Mouse (Mus musculus) left cerebral cortex, adult 2 months (tissue): ENCODE measurements around the gene Vamp8. TPM values are rescaled to one million over a fixed set of nuclear protein-coding genes. Genes with fewer than 3 reads are reported as not detected.

Experiments
- DNase-seq, 2 experiments: peaks; one replicate each; pipeline ENCODE4 v3.0.0; 2021 to 2022; ENCODE audit warnings: low spot score in 2 of 2, mixed read lengths in 1 of 2; ENCODE audit errors: extremely low spot score in 1 of 2
- H3K27ac ChIP-seq: fragments of 200-600 bp; 2 replicates; pipeline ENCODE4 v1.8.1; 2022
- H3K4me3 ChIP-seq: fragments of 200-600 bp; 2 replicates; pipeline ENCODE4 v1.8.1; 2022
- CTCF ChIP-seq: fragments of 200-600 bp; IDR thresholded peaks from 2 replicates; pipeline ENCODE4 v1.8.1; 2022; ENCODE audit warnings: antibody characterized with exemption, mild to moderate bottlenecking, moderate library complexity
- intact Hi-C: fragments of 180-260 bp; cut with DNase I; formaldehyde crosslinking; loops from one replicate; pipeline ENCODE4 v1.15.1; 2025
- total RNA-seq, 2 experiments: library from RNA; stranded (reverse); gene quantifications; 2 replicates each; pipeline ENCODE4 v1.2.3; 2021

Vamp8 gene
- total RNA-seq, 2 experiments from 2014 or later: 11.7 to 15.4 TPM

DNA sequence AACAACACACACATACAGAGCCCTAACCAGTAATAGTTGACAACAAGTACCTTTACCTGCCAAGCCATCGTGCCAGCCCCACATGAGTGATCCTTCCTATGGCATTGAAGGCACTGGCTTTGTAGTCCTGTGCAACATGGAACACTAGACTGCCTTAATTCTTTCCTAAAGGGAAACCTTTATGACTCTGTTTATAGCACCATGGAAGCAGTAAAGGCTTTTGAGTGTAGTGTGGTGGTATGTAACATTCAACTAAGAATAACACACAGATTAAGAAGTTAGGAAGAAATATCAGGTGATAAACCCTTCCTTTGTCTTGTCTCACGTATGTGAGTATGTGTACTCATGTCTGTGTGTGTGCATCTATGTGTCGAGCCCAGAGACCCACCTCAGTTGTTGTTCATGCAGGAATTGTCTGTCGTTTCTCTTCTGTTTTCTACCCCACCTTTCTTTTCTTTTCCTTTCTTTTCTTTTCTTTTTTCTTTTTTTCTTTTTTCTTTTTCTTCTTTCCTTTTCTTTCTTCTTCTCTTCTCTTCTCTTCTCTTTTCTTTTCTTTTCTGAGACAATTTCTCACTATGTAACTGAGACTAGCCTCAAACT, 23.6 kb downstream of the Vamp8 start, which contains the start of gene Rnf181:
Gene Rnf181, minus strand, starts transcription at position 113 of the 600 bp plus-strand sequence.
- Histone ChIP-seq H3K27ac (no peak within 1 kb of the TSS), H3K4me3 (no peak within 1 kb of the TSS)
- intact Hi-C loops: no loop called here
- no peak for TF ChIP-seq CTCF
- DNase-seq: no peak

DNA sequence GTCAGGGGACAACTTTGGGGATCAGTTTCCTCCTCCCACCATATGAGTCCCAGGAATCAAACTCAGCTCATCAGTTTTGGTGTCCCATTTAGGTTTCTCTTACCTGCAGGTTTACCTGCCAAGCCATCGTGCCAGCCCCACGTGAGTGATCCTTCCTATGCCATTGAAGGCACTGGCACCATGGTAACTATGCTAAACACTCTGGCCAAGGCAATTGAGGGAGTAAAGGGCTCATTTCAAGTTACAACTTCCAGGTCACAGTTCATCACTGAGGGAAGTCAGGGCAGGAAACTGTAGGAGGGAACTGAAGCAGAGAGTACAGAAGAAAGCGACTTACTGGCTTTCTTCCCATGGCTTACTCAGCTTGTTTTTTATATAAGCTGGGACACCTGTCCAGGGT, 24.2 kb downstream of the Vamp8 start:
- intact Hi-C loops: no loop called here
- Histone ChIP-seq H3K4me3 (no peak overlapping the region), H3K27ac (no peak overlapping the region)
- no peak for TF ChIP-seq CTCF
- no peak for DNase-seq

DNA sequence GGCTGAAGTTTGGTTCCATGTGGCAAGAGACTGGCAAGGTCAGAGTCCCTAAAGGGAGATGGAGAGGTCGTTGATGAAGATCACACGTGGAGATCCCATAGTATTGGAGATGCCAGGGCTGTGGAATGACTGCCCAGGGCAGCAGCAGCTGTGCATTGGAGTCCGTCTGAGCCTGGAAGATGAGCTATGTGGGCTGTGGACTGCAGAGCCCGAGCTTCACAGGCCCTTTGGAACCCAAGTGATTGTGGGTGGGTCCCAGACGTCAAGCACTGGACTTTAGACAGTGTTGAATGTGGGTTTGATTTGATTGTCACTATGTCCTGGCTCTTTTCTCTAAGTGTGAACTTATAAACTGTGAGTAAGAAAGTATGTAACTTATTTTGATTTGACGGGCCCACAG, 25.5 kb downstream of the Vamp8 start:
- Histone ChIP-seq H3K4me3 (no peak overlapping the region), H3K27ac (no peak overlapping the region)
- no peak for TF ChIP-seq CTCF
- intact Hi-C loops: no loop called here
- DNase-seq: no peak

DNA sequence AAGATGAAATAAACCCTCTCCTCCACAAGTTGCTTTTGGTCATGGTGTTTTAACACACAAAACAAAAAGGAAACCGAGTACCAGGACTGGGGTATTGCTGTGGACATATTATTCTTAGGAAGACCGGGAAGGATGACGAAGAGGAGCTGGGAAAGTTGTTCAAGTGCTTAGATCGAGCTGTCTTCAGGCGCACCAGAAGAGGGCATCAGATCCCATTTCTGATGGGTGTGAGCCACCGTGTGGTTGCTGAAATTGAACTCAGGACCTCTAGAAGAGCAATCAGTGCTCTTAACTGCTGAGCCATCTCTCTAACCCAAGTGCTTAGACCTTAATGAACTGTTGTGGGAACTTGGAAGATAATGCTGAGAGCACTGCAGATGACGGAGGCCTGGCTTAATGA, 26.5 kb downstream of the Vamp8 start:
- intact Hi-C loops: no loop called here
- Histone ChIP-seq H3K27ac (no peak overlapping the region), H3K4me3 (no peak overlapping the region)
- no peak for DNase-seq
- TF ChIP-seq CTCF: peak; percentile 42

DNA sequence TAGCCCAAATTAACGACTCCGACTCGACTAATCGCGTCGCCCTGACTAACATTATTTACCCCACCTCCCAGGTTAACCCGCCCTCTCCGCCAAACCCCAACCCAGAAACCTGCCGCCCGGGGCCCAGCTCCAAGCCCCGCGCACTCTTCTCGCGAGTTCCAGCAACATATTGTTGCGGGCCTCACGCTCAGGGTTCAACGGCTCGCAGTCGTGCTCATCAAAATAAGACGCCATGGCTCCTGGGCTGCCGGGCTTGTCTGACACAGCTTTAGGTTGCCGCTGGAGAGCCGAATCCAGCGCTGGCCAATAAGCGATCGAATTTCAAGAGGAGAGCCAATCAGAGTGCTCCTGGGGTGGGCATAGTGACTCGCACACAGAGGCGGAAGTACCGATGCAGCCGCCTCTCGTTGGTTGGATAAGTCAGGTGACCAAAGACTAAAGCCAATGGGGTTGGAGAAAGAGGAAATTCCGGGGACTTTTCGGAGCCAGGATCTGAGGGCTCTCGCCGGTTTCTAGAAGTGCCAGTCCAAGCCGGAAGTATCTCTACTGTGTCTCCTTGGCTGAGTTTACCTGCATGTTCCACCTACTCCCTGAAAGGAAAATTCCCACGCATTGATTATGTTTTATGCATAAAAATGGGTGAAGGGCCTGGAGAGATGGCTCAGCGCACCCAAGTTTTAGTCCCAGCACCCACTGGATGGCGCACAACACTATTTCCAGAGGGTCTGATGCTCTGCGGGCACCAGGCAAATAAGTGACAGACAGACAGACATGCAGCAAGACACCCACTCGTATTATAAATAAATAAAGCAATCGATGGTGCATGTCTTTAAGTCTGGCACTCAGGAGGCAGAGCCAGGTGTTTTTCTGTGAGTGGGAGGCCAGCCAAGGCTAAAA, 28.1 kb downstream of the Vamp8 start:
- Histone ChIP-seq H3K27ac (peak overlapping the region; percentile 83), H3K4me3 (peak overlapping the region; percentile 78)
- DNase-seq: peak; percentile 92 to 95
- TF ChIP-seq CTCF: peak; percentile 44
- intact Hi-C loops: loop anchor here (2.0 kb wide), 1 partner anchor 46 kb away; no protein-coding TSS in a partner anchor

DNA sequence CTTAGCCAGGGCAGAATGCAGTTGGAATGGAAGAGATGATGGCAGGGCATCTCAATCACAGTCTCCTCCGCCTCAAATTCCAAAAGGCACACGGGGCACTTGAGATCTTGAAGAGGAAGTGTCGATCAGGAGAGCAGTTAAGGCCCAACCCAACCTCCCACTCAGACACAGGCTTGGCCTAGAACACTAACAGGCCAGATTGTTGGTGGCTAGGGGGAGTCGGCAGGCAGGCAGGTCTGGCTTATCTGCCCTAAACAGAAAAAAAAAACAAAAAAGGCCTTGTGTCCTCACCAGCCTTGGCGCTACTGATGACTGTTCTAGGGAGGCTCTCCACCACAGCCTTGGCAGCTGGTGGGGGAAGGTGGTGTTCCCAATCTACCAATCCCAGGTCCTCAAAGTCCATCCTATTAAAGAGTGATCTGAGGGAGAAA, 29.4 kb downstream of the Vamp8 start:
- no peak for TF ChIP-seq CTCF
- H3K4me3 ChIP-seq: peak overlapping the region; percentile 78
- DNase-seq: no peak
- H3K27ac ChIP-seq: no peak overlapping the region
- intact Hi-C loops: no loop called here

DNA sequence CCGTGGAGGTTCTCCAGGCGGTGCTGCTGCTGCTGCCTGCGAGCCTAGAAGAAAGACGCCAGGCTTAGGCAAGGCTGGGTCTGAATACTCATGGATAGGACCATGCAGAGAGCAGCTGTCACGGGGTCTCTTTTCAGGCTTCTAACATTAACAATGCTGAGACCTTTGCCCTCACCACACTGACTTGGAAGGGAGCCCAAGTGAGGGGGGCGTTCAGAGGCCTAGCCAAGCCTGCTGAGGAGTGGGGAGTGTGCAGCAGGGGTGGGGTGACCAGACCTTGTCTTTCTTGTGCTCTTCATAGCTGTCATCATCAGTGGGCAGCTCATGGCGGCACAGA, 29.9 kb downstream of the Vamp8 start:
- DNase-seq: no peak
- no peak for TF ChIP-seq CTCF
- H3K27ac ChIP-seq: 0 out of 2 replicates have a peak overlapping the region, but pooled peaks have one; percentile 11
- intact Hi-C loops: no loop called here
- no peak overlapping the region for H3K4me3 ChIP-seq

DNA sequence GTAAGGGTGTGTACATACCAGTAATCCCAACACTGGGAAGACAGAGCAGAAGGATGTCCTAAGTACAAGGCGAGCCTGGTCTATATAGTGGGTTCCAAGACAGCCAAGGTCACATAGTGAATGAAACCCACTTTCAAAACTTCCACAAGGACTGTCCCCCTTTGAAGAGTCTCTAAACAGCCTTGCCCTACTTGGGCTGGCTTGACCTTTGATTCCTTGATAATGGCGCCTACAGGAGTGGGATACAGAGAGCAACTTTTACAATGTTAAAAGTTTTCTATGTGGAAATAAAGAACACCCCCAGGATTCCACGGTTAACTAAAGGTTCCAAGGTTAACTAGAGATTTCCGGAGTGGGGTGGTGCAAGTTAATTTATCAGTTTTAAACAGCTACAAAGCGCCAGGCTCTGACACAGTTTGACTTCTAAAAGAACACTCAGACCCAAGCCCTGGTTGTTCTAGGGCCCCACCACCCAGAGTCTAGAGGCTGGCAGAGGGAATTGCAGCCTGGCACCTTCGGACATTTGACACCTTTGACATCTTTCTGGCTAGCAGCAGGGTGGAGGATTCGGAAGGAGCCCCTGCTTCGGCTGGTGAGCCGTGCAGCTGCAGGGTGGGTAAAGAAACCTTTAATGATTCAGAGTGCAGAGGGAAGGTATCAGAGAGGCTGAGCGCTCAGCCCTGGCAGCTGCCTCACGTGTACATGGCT, 30.5 kb downstream of the Vamp8 start:
- Histone ChIP-seq H3K4me3 (no peak overlapping the region), H3K27ac (0 out of 2 replicates have a peak overlapping the region, but pooled peaks have one; percentile 11)
- intact Hi-C loops: loop anchor here (5.0 kb wide), 1 partner anchor 177 kb away; no protein-coding TSS in a partner anchor
- no peak for DNase-seq
- TF ChIP-seq CTCF: no peak; the same call in 1 of the 2 replicates

DNA sequence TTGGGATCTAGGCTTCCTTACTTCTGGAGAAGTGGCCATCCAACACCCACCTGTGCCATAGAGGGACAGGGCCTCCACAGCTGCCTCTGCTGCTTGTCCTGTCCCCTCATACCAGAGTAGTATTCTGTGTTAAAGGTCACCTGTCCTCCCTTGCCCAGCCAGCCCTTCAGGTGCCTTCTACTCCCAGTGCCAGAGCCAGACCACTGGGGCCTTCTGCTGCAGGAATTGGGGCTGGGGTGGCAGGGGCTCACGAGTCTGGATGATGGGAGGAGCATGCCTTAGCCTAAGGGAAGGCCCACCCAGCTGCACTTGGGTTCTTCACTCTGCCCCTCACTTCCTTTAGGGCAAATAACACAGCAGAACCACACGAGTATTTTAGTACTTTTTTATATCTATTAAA, 31.2 kb downstream of the Vamp8 start:
- no peak for TF ChIP-seq CTCF
- no peak for DNase-seq
- Histone ChIP-seq H3K27ac (no peak overlapping the region), H3K4me3 (no peak overlapping the region)
- intact Hi-C loops: loop anchor here (5.0 kb wide), 1 partner anchor 178 kb away; no protein-coding TSS in a partner anchor

DNA sequence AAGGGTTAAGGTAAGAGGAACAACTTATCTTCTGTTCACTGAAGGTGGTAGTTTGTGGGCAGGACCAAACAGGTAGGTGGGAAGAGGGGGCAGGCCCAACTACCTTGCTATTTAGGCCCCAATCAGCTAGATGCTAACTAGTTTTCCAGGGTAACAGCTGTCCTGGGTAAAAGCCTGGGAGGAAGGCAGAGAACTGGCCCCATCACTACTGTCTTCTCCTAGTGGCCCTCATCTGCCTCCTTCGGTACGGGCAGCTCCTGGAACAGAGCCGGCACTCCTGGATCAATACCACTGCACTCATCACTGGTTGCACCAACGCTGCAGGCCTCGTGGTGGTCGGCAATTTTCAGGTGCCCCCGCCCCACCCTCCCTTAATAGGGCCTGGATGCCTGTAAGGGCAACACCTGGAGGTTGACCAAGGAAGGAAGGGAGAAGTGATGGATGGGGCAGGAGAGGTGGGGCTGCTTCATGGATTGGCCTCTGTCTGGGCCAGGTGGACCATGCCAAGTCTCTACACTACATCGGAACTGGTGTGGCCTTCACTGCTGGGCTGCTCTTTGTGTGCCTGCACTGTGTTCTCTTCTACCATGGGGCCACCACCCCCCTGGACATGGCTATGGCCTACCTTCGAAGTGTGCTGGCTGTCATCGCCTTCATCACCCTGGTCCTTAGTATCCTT, 32.3 kb downstream of the Vamp8 start:
- no peak for DNase-seq
- Histone ChIP-seq H3K27ac (no peak overlapping the region; the same call in 1 of the 2 replicates), H3K4me3 (no peak overlapping the region)
- intact Hi-C loops: loop anchor here (5.0 kb wide), 1 partner anchor 179 kb away; no protein-coding TSS in a partner anchor
- TF ChIP-seq CTCF: no peak
